Mouse (Mus musculus): ENCODE data around the gene Kif18b.

Gene Kif18b

GRCm38 (mm10) chr11:102924557-102925350 lies at the start of gene Kif18b:
TSS of gene Kif18b (minus strand) at chr11:102925124.
- peak; percentile 97 to 98 for DNase-seq

DNA sequence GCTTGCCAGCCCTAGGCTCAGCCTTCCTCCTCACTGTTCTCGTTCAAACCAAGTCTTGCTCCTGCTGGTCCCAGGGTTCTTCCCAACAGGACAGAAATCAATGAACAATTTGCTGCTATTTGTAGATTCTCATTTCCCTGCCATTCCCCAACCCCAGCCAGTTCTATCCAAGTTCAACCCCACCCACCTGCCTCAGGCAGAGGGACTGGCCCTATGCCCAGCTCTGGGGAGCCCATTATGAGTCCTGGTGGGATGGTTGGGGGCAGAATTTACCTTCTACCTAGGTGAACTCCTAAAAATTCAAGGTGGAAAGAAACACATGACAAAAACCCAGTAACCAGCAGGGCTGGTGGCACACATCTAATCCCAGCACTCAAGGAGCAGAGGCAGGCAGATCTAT lies 47.4 kb upstream of the Kif18b start:
- no peak for DNase-seq

DNA sequence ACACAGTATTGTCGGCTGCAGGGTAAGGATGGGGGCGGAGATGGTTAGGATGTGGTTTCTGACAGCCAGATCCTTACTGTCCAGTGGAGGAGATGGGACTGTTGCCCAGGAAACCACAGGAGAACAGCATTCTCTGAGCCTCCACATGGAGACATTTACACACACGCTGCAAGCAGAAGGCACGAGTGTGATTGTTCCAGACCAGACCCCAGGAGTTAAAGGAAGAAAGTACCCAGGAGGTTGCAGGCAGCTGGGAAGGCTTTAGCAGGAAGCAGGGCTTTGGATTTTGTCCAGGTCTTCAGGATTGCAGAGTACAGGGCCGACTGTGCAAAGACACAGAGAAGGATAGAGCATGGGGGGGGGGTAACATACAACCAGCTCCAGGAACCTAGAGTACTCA lies 46.7 kb upstream of the Kif18b start:
- no peak for DNase-seq

DNA sequence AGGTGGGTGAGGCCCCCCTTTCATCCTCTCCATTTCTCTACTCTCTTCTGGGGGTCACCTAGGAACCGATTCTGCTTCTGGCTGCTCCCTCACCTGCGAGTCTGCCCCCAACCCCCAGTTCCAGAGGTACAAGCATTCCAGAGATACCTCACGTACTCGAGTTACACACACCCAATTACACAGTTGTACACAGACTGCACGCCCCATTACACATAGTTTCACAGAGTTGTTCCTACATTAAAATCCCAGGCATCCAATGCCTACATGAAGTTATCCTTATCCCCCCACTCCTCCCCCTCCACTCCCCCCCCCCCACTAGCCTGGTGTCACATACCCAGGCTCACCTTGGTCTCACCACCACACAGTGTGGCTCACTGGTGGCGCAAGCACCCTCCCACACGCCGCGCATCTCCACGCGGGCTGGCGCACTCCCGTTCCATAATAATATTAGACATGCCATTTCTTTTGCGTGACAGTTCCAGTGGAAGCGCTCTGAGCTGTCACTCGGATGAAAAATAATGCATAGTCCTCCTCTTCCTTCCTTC lies 39.7 kb upstream of the Kif18b start:
- DNase-seq = peak in 1 of 2 experiments; percentile 22

- DNase-seq = peak in 1 of 2 experiments; percentile 27
These were observed 39.1 kb upstream of the Kif18b start for GRCm38 (mm10) chr11:102963855-102964546.

DNA sequence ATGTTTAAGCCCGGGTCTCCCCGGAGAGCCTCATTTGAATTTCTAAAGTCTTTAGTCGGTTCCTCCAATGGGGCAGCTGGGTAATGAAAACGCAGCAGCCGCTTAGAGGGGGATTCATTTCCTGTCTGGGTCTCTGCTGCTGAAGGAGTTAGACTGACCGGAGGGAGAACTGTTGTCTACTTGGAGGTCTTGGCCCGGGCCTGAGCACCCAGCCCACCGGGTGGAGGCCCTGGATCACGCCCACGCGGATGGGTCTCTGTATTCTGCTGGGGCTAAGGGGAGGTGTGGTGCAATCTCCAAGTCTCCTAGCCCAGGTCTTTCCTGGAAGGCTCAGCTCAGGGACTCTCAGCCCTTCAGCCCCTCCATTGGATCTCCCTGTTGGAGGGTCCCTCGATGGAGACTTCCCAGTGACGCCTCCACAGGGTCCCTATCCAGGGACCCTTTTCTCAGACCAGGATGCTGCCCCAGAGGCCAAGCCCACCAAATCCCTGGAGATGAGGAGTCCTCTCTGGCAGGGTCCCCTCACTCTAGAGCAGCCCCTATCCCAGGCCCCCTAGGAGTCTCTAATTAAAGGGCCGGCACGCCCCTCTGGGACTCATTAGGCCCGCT lies 38.4 kb upstream of the Kif18b start:
- DNase-seq = peak in 1 of 2 experiments; percentile 27

GRCm38 (mm10) chr11:102962861-102963245 lies 37.9 kb upstream of the Kif18b start:
- DNase-seq = no peak

DNA sequence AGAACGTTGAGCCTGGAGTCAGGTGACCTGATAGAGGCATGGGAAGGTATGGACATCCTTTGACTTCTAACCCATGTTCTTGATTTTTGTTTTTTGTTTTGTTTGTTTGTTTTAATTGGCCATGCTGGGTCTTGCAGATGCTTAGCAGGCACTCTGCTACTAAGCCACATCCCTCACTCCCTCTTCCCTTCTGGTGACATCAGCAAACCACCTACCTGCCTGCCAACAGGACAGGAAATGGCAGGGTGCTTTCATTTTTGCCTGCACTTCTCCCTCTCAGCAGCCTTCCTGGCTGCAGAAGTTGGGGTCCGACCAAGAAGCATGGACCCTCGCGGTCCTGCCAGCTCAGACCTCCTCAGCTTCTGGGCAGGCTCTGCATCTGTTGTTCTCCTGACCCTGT lies 36.2 kb upstream of the Kif18b start:
- no peak for DNase-seq

- no peak for DNase-seq
These were observed 33.9 kb upstream of the Kif18b start for GRCm38 (mm10) chr11:102958870-102959269.

DNA sequence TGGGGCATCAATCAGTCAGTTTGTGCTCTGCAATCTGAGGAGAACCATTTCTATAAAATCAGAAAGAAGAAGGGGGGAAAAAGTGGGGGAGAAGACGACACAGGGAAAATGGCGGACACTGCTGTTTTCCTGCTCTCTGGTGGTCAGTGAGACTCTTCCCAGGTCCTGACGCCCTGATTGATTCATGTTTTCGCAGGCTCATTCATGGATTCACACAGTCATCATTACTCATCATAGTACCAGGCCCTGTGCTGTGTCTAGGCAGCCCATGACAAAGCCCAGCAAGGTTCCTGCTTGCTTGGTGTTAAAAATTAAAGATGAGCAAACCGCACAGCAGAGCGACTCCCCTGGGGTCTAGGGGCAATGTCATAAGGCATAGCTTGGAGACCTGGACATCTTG lies 33.5 kb upstream of the Kif18b start:
- no peak for DNase-seq

DNA sequence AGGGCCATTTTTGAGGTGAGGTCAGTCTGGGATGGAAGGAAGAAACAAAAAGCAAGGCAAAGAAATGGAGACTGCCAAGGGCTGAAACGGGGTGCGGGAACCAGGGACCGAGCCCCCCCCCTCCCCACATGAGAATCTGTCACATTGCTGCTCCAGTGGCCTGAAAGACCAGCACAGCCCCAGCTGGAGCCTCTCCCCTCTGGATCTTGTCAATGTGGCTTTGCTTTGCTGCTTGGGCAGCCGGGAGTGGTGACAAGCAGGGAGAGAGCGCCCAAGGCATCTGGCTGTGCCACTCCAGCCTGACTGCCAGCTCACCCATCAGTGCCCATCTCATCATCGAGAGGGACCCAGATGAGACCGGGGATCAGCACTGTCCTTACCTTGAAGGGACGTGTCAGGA lies 32.8 kb upstream of the Kif18b start:
- no peak for DNase-seq

GRCm38 (mm10) chr11:102956962-102957614 lies 32.2 kb upstream of the Kif18b start:
- peak in 1 of 2 experiments; percentile 45 for DNase-seq

DNA sequence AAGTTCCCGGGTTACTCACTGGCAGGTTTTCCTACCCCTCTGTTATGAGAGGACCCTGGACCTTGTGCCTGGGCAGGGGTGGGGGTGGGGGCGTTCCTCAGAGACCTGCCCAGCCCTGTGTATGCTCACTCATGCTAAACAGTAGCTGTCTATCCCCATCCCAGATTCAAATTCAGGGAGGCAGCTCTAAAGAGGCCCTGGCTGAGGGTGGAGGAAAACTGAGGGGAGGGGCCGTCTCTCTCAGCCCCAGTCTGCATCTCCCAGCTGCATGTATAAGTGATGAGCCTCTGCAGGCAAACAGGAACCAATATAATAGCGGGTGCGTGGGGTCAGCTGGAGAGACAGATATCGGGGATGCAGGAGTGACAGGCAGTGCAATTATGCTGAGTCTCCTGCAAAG lies 28.0 kb upstream of the Kif18b start:
- DNase-seq = no peak

GRCm38 (mm10) chr11:102948043-102948961 lies 23.4 kb upstream of the Kif18b start:
- peak; percentile 69 to 77 for DNase-seq

DNA sequence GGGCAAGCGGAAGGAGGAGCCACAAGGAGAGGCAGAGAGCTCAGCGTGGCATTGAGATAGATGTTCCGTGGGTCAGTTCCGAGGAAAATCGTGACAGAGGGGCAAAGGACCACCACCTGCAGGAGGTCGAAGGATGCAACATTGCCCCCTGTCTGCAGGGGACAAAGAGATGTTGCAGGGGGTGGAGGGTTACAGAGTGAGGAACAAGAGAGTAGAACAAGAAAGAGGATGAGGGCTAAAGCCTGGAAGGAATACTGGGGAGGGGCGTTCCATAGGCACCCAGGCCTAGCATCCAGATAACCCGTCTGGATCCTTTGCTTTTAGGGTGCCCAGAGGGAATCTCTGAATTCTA lies 22.0 kb upstream of the Kif18b start:
- DNase-seq = no peak

DNA sequence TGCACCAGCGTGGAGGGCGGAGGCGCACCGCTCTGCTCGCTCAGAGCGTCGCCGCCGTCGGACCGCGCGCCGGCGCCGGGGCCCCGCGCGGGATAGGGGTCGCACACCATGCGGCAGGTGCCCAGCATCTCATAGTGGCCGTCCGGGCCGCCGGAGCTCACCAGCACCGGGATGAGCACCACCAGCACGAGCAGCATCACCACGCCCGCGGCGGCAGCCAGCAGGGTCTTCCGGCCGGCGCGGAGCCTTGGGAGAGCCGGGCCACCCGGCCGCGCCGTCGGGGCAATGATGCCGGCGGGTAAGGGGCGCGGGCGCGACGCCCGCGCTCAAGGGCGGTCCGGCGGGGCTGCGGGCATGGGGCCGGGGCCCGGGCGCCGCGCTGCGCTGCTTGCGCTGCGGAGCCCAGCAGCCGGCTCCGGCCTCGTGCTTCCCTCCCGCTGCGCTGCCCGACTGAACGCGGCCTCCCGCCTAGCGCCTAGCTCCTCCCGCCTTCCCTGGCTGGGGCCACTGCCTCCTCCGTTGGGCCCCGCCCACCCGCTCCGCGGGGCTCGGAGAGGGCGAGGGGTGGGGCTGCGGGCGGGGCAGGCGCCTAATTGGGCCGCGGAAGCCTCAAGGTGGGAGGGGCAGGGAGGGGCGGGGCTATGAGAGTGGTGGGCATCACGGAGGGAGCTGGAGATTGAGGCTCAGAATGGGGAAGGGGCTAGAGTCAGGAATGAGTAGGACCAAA lies 21.5 kb upstream of the Kif18b start, which contains the start of gene C1ql1:
C1ql1 (minus strand) TSS at position 424 of the 727 bp plus-strand sequence.
- peak; percentile 90 to 94 for DNase-seq

DNA sequence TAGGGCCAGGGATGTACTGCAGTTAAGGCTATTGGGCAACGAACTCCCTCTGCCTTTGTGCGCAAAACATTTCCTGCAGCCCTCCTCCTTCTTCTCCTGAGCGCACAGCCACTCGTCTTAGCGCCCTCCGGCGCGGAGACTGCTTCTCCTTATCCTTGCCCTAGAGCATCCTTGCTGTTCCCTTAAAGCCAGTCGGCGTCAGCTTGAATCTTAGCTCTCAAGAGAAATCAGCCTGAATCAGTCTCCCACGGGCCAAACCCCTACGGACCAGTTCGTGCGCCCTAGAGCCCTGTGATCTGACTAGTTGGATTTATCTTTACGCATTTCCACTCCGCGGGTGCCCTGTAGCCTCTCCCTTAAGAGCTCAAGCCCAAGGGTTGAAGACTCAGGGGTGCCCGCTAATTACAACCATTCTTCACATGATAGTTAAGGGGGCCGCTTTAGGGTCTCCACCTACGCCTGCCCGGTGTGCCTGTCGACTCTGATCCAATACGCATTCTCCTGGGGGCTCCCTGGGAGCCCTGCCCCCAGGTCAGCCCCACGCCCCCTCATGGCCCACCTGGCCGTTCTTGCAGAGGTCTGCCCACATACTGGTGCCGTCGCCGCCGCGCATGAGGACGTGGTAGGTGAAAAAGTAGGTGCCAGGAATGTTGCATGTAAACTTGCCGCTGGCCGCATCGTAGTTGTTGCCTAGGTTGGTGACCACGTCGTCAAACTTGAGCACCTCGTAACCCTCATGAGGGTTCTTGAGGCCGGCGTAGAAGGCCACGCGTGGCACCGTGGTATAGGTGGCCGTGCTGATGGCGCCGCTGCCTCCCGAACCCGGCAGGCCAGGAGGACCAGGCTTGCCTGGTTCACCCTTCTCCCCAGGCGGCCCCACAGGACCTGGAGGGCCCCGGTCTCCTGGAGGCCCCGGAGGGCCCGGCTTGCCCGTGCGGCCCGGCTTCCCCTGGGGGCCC lies 20.7 kb upstream of the Kif18b start:
- DNase-seq = no peak

GRCm38 (mm10) chr11:102941236-102941635 lies 16.3 kb upstream of the Kif18b start:
- no peak for DNase-seq

GRCm38 (mm10) chr11:102939024-102939675 lies 14.2 kb upstream of the Kif18b start:
- peak in 1 of 2 experiments; percentile 39 for DNase-seq
